Mouse (Mus musculus) kidney, adult 2 months (tissue): ENCODE results near the gene Nat10. TPM values are rescaled to one million over a fixed set of nuclear protein-coding genes. Genes with fewer than 3 reads are reported as not detected.
A peak's percentile ranks its signal among the peaks of the same experiment; 100 is the strongest.

Experiments
- DNase-seq: peaks from one replicate; pipeline ENCODE4 v3.0.0; 2021
- H3K27ac ChIP-seq: fragments of 200-500 bp; 2 replicates; pipeline ENCODE4 v1.5.1; 2012; ENCODE audit warnings: low read depth, low read length, control low read depth, inconsistent platforms; ENCODE audit not compliant: insufficient read depth
- H3K27me3 ChIP-seq: fragments of 200-500 bp; replicated peaks from 2 replicates; pipeline ENCODE4 v1.6.1; 2012; ENCODE audit warnings: mild to moderate bottlenecking, moderate library complexity, low read length, inconsistent platforms; ENCODE audit not compliant: control insufficient read depth, insufficient read depth
- H3K36me3 ChIP-seq: fragments of 200-500 bp; 2 replicates; pipeline ENCODE4 v1.6.1; 2012; ENCODE audit warnings: mild to moderate bottlenecking, moderate library complexity, low read length, inconsistent platforms; ENCODE audit not compliant: control insufficient read depth, insufficient read depth
- H3K4me1 ChIP-seq: fragments of 200-500 bp; 2 replicates; pipeline ENCODE4 v1.6.1; 2011; ENCODE audit warnings: low read length; ENCODE audit not compliant: control insufficient read depth, insufficient read depth
- H3K4me3 ChIP-seq: fragments of 200-500 bp; 2 replicates; pipeline ENCODE4 v1.5.1; 2011; ENCODE audit warnings: mild to moderate bottlenecking, low read depth, low read length, control low read depth; ENCODE audit not compliant: insufficient read depth
- CTCF ChIP-seq: fragments of 200-500 bp; conservative IDR thresholded peaks from 2 replicates; pipeline ENCODE4 v1.5.1; 2011; ENCODE audit warnings: low read depth, mild to moderate bottlenecking, control low read depth, low read length, moderate library complexity, mixed read lengths; ENCODE audit not compliant: insufficient read depth, insufficient read length
- POLR2A ChIP-seq: fragments of 200-500 bp; IDR thresholded peaks from one replicate; pipeline ENCODE4 v1.6.1; 2011; ENCODE audit warnings: low read depth, low read length, control low read depth
- WGBS: fragments of 180-500 bp; shearing (Covaris S2); methylation state at CpG from one replicate; pipeline ENCODE4 v1.1.7; 2018; 5-methylcytosine and 5-hydroxymethylcytosine counted together
- polyA plus RNA-seq: library from polyadenylated mRNA; depleted of rRNA; stranded (reverse); fragments of >200 nt; gene quantifications from 2 replicates; pipeline ENCODE4 v1.2.3, GENCODE M21; 2012

Nat10 gene
- polyA plus RNA-seq, 1 experiment: 23.8 TPM

GRCm38 (mm10) chr2:103746096-103746495, 15.0 kb downstream of the Nat10 start:
- no peak overlapping the region for H3K4me3 ChIP-seq
- 71% methylated on average over 2 of the region's 2 CpGs for whole genome bisulfite sequencing
- TF ChIP-seq CTCF: no peak
- no peaks in the 10 kb centered on the region; the same call in 1 of the 2 replicates for H3K36me3 ChIP-seq
- DNase-seq: no peak
- no peaks in the 10 kb centered on the region for H3K27me3 ChIP-seq
- no peak overlapping the region for H3K27ac ChIP-seq
- H3K4me1 ChIP-seq: no peaks in the 10 kb centered on the region

DNA sequence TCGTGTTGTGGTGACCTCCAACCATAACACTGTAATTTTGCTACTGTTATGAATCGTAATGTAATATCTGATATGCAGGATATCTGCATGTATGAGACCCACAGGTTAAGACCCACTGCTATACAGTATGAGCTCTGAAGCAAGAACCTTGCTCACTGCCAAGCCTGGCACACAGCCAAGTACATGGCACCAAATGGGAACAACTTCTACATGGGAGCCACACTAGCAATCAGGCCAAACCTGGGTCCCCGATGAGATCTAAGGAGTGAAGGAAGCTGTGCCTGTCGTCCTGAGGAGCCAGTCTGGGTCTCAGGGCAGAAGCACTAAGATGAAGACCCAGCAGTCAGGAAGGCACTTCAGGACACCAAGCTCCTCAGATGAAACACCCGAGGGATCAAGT, 15.6 kb downstream of the Nat10 start:
- Histone ChIP-seq H3K4me1 (no peaks in the 10 kb centered on the region), H3K27me3 (no peaks in the 10 kb centered on the region), H3K27ac (no peak overlapping the region), H3K36me3 (no peaks in the 10 kb centered on the region; the same call in 1 of the 2 replicates), H3K4me3 (no peak overlapping the region)
- TF ChIP-seq CTCF: no peak
- no peak for TF ChIP-seq POLR2A
- peak; percentile 12 for DNase-seq
- WGBS: 87% methylated on average over 5 of the region's 5 CpGs

GRCm38 (mm10) chr2:103743988-103744387, 17.1 kb downstream of the Nat10 start:
- Histone ChIP-seq H3K27ac (no peak overlapping the region), H3K4me1 (no peaks in the 10 kb centered on the region), H3K27me3 (no peaks in the 10 kb centered on the region), H3K4me3 (no peak overlapping the region), H3K36me3 (no peaks in the 10 kb centered on the region)
- WGBS: 80% methylated on average over 7 of the region's 7 CpGs
- peak; percentile 59 for DNase-seq
- no peak for TF ChIP-seq POLR2A
- peak; percentile 87 for TF ChIP-seq CTCF

GRCm38 (mm10) chr2:103743536-103743935, 17.5 kb downstream of the Nat10 start:
- Histone ChIP-seq H3K27me3 (no peaks in the 10 kb centered on the region), H3K27ac (no peak overlapping the region), H3K4me3 (no peak overlapping the region), H3K36me3 (no peaks in the 10 kb centered on the region), H3K4me1 (no peaks in the 10 kb centered on the region)
- peak; percentile 43 for DNase-seq
- WGBS: 91% methylated on average over 2 of the region's 2 CpGs
- TF ChIP-seq CTCF (no peak), POLR2A (no peak)

DNA sequence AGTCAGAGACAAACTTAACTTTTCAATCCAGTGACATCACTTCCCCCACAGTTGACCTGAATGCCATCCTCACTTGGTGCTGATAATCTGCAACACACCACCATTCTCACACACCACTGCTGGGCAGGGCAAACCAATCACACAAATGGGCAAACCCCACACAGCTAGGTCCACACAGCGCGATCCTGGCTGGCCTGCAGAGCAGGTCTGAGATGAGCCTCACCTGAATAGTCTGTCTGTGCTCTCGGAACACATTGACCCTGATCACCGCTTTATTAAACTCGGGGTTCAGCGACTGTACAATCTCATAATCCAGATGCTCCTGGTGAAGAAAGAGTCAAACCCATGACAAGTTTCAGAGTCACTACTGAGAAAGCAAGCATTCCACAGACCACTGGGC, 18.2 kb downstream of the Nat10 start:
- Histone ChIP-seq H3K4me3 (no peak overlapping the region), H3K27ac (no peak overlapping the region), H3K36me3 (no peaks in the 10 kb centered on the region), H3K4me1 (no peaks in the 10 kb centered on the region), H3K27me3 (no peaks in the 10 kb centered on the region)
- DNase-seq: no peak
- no peak for TF ChIP-seq CTCF
- no peak for TF ChIP-seq POLR2A
- WGBS: 97% methylated on average over 6 of the region's 6 CpGs

DNA sequence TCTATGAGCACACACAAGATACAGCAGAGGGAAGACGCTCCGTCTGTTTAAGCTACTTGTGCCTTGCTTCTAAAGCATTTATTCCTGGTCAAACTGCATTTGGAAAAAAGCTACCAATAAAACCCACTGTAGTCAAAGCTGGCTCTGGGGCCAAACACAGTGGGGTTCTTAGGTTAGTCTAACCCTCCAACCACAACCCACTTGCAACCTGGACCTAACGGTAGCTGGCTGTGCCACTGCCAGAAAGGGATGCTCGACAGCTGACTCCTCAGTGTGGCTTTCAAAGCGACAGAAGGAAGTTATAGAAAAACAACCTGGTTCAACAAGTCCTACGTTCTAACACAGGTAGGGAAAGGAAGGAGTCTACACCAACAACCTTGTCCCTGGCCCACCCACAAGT, 29.6 kb downstream of the Nat10 start:
- Histone ChIP-seq H3K27ac (no peak overlapping the region), H3K4me1 (no peaks in the 10 kb centered on the region), H3K36me3 (peaks cover 6% of the 10 kb centered on the region), H3K4me3 (no peak overlapping the region), H3K27me3 (no peaks in the 10 kb centered on the region)
- no peak for DNase-seq
- 92% methylated on average over 6 of the region's 6 CpGs for WGBS
- TF ChIP-seq CTCF (no peak), POLR2A (no peak)

DNA sequence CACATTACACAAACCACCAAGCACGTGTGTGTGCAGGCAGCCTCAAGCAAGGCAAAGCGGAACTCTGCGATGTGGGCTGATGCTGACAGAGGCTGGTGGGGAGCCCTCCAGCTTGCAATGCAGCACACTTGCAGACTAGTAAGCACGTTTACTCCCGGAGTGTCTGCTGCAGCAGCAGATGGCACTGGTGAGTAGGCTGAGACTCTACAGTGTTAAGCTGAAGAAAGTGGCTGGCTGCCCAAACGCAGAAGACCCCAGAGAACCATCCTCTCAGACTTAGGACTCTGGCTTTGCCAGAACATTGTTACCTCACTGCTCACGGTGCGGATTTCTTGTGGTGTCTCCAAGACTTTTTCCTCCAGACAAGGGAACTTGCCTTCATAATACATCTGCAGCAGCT, 30.1 kb downstream of the Nat10 start:
- WGBS: 90% methylated on average over 8 of the region's 8 CpGs

GRCm38 (mm10) chr2:103728027-103728540, 33.0 kb downstream of the Nat10 start:
- no peaks in the 10 kb centered on the region for H3K4me1 ChIP-seq
- no peak overlapping the region for H3K27ac ChIP-seq
- no peak for DNase-seq
- no peak for TF ChIP-seq CTCF
- TF ChIP-seq POLR2A: no peak
- no peaks in the 10 kb centered on the region for H3K27me3 ChIP-seq
- H3K36me3 ChIP-seq: no peaks in the 10 kb centered on the region; the same call in none of the 2 replicates
- H3K4me3 ChIP-seq: no peak overlapping the region
- WGBS: 73% methylated on average over 12 of the region's 12 CpGs

More for the DNA sequence above, 30.1 kb downstream of the Nat10 start:
- H3K36me3 ChIP-seq: peaks cover 6% of the 10 kb centered on the region
- no peaks in the 10 kb centered on the region for H3K27me3 ChIP-seq
- no peak for TF ChIP-seq CTCF
- no peak for TF ChIP-seq POLR2A
- H3K4me3 ChIP-seq: no peak overlapping the region
- no peak overlapping the region for H3K27ac ChIP-seq
- H3K4me1 ChIP-seq: no peaks in the 10 kb centered on the region
- DNase-seq: no peak
